Mouse (Mus musculus): ENCODE data around the gene Lrrc32. TPM values are rescaled to one million over a fixed set of nuclear protein-coding genes. Genes with fewer than 3 reads are reported as not detected.

Lrrc32 gene
- polyA plus RNA-seq, 1 experiment, result 0.01 TPM

GRCm38 (mm10) chr7:98535191-98535590 lies 46.1 kb downstream of the Lrrc32 start:
- Histone ChIP-seq H3ac (ENCODE audit: control insufficient read depth, insufficient read length, low read depth) (no peak overlapping the region), H3K27me3 (ENCODE audit: control insufficient read depth, insufficient read depth, insufficient read length) (no peaks in the 10 kb centered on the region), H3K79me3 (ENCODE audit: low read depth) (no peaks in the 10 kb centered on the region), H3K4me3 (ENCODE audit: insufficient read depth, poor library complexity, severe bottlenecking) (no peak overlapping the region), H3K79me2 (ENCODE audit: control insufficient read depth, insufficient read depth) (no peaks in the 10 kb centered on the region), H3K36me3 (ENCODE audit: control insufficient read depth, insufficient read depth) (no peaks in the 10 kb centered on the region)
- no peak for TF ChIP-seq MYOD1 (IDR thresholded peaks at IDR 0.05; ENCODE audit: control insufficient read depth, insufficient read length, low read depth)
- no peak for TF ChIP-seq MYOG (IDR thresholded peaks at IDR 0.05; ENCODE audit: control insufficient read depth, extremely low read depth, insufficient read length)
- no peak for TF ChIP-seq CTCF (IDR thresholded peaks at IDR 0.05; ENCODE audit: control insufficient read depth, insufficient read depth, insufficient read length)
- no peak for TF ChIP-seq FOSL1 (IDR thresholded peaks at IDR 0.05; ENCODE audit: insufficient read depth, low read length, poor library complexity, severe bottlenecking)
- no peak for TF ChIP-seq CEBPB (IDR thresholded peaks at IDR 0.05; ENCODE audit: low read depth)
- no peak for TF ChIP-seq USF1 (IDR thresholded peaks at IDR 0.05; ENCODE audit: low read depth)
- no peak for TF ChIP-seq MAX (IDR thresholded peaks at IDR 0.05)

DNA sequence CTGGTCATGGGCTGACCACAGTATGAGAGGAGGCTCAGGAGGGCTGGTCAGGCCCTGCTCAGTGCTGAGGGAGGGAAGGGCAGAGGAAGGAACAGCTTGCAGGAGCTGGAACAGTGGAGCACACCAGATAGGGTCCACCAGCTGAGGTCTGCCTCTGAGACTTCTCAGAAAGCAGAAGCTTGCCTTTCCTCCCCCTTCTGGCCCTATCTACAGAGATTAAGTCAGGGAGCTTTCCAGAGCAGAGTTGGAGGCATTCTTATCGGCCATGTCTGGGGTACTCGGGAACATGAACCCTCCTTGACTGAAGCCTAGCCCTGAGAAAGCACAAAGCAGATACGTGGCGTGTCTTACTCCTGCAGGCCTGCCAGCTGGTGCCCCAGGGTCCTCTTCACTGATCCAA lies 46.8 kb downstream of the Lrrc32 start:
- Histone ChIP-seq H3ac (ENCODE audit: control insufficient read depth, insufficient read length, low read depth) (no peak overlapping the region), H3K79me3 (ENCODE audit: low read depth) (no peaks in the 10 kb centered on the region), H3K36me3 (ENCODE audit: control insufficient read depth, insufficient read depth) (no peaks in the 10 kb centered on the region), H3K27me3 (ENCODE audit: control insufficient read depth, insufficient read depth, insufficient read length) (no peaks in the 10 kb centered on the region), H3K4me3 (ENCODE audit: insufficient read depth, poor library complexity, severe bottlenecking) (no peak overlapping the region), H3K79me2 (ENCODE audit: control insufficient read depth, insufficient read depth) (no peaks in the 10 kb centered on the region)
- TF ChIP-seq MYOG (IDR thresholded peaks at IDR 0.05; ENCODE audit: control insufficient read depth, extremely low read depth, insufficient read length), result no peak
- TF ChIP-seq CEBPB (IDR thresholded peaks at IDR 0.05; ENCODE audit: low read depth), result no peak
- no peak for TF ChIP-seq MYOD1 (IDR thresholded peaks at IDR 0.05; ENCODE audit: control insufficient read depth, insufficient read length, low read depth)
- no peak for TF ChIP-seq CTCF (IDR thresholded peaks at IDR 0.05; ENCODE audit: control insufficient read depth, insufficient read depth, insufficient read length)
- TF ChIP-seq FOSL1 (IDR thresholded peaks at IDR 0.05; ENCODE audit: insufficient read depth, low read length, poor library complexity, severe bottlenecking), result no peak
- no peak for TF ChIP-seq MAX (IDR thresholded peaks at IDR 0.05)
- TF ChIP-seq USF1 (IDR thresholded peaks at IDR 0.05; ENCODE audit: low read depth), result no peak

DNA sequence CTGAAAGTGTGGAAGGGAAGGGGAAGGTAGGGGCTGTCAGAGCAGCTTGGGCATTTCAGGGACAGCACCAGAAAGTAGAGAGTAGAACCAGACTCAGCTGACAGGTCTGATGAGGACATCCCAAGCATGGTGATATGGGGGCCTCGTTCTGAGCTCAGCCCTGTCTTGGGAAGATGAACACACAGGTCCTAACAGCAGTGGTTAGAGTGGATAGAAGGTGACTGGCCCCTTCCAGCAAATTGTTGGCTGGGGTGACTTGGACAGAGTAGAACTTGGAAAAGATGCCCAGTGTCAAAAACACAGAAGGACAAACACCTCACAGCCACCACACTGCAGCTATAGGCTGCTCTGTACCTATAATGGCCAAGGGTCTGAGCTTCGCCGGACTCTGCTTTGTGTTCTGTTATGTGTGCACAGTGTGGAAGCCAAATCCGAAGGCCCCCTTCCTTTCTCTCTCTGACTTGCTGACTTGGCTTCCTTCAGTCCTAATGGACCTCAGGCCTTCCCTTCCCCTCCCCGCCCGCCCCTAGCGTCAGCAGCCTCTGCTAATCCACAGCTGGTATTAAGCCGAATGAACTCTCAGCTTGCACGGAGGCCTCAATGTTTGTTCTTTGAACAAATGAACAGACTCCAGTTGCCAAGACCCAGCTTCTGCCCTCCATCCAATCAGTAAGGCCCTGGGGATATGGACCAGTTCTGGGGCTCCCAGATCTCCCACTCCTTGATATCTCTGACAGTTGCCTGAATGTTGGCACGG lies 48.3 kb downstream of the Lrrc32 start:
- Histone ChIP-seq H3K36me3 (ENCODE audit: control insufficient read depth, insufficient read depth) (no peaks in the 10 kb centered on the region), H3K27me3 (ENCODE audit: control insufficient read depth, insufficient read depth, insufficient read length) (no peaks in the 10 kb centered on the region), H3K79me3 (ENCODE audit: low read depth) (no peaks in the 10 kb centered on the region), H3K79me2 (ENCODE audit: control insufficient read depth, insufficient read depth) (no peaks in the 10 kb centered on the region), H3K4me3 (ENCODE audit: insufficient read depth, poor library complexity, severe bottlenecking) (no peak overlapping the region), H3ac (ENCODE audit: control insufficient read depth, insufficient read length, low read depth) (no peak overlapping the region)
- TF ChIP-seq MAX (IDR thresholded peaks at IDR 0.05), result no peak
- no peak for TF ChIP-seq CTCF (IDR thresholded peaks at IDR 0.05; ENCODE audit: control insufficient read depth, insufficient read depth, insufficient read length)
- no peak for TF ChIP-seq MYOD1 (IDR thresholded peaks at IDR 0.05; ENCODE audit: control insufficient read depth, insufficient read length, low read depth)
- TF ChIP-seq MYOG (IDR thresholded peaks at IDR 0.05; ENCODE audit: control insufficient read depth, extremely low read depth, insufficient read length), result no peak
- no peak for TF ChIP-seq FOSL1 (IDR thresholded peaks at IDR 0.05; ENCODE audit: insufficient read depth, low read length, poor library complexity, severe bottlenecking)
- no peak for TF ChIP-seq CEBPB (IDR thresholded peaks at IDR 0.05; ENCODE audit: low read depth)
- TF ChIP-seq USF1 (IDR thresholded peaks at IDR 0.05; ENCODE audit: low read depth), result no peak

GRCm38 (mm10) chr7:98537967-98538573 lies 49.0 kb downstream of the Lrrc32 start:
- Histone ChIP-seq H3K36me3 (ENCODE audit: control insufficient read depth, insufficient read depth) (no peaks in the 10 kb centered on the region), H3K79me3 (ENCODE audit: low read depth) (no peaks in the 10 kb centered on the region), H3K27me3 (ENCODE audit: control insufficient read depth, insufficient read depth, insufficient read length) (no peaks in the 10 kb centered on the region), H3ac (ENCODE audit: control insufficient read depth, insufficient read length, low read depth) (no peak overlapping the region), H3K4me3 (ENCODE audit: insufficient read depth, poor library complexity, severe bottlenecking) (no peak overlapping the region), H3K79me2 (ENCODE audit: control insufficient read depth, insufficient read depth) (no peaks in the 10 kb centered on the region)
- TF ChIP-seq USF1 (IDR thresholded peaks at IDR 0.05; ENCODE audit: low read depth), result no peak
- no peak for TF ChIP-seq CTCF (IDR thresholded peaks at IDR 0.05; ENCODE audit: control insufficient read depth, insufficient read depth, insufficient read length)
- no peak for TF ChIP-seq MYOD1 (IDR thresholded peaks at IDR 0.05; ENCODE audit: control insufficient read depth, insufficient read length, low read depth)

DNA sequence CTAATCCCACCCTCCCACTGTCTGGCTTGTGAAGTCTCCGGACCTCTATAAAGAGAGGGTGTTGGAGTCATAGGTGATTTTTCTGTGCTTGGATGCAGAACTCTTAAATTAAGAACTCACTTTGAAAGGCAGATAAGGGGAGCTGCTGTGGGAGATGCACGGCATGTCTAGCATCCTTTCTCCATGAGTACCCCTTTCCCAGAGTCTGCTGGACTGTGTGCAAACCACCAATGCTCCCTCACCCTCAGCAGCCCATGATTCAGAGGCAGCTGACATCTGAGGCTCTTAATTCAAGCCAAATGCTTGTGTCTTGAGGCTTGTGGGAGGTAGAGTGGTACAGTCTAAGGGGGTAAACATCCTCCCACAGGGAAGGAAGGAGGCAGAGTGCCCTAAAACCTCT lies 51.8 kb downstream of the Lrrc32 start:
- Histone ChIP-seq H3ac (ENCODE audit: control insufficient read depth, insufficient read length, low read depth) (no peak overlapping the region), H3K79me2 (ENCODE audit: control insufficient read depth, insufficient read depth) (no peaks in the 10 kb centered on the region), H3K27me3 (ENCODE audit: control insufficient read depth, insufficient read depth, insufficient read length) (no peaks in the 10 kb centered on the region), H3K4me3 (ENCODE audit: insufficient read depth, poor library complexity, severe bottlenecking) (no peak overlapping the region), H3K79me3 (ENCODE audit: low read depth) (no peaks in the 10 kb centered on the region), H3K36me3 (ENCODE audit: control insufficient read depth, insufficient read depth) (no peaks in the 10 kb centered on the region)
- no peak for TF ChIP-seq MYOG (IDR thresholded peaks at IDR 0.05; ENCODE audit: control insufficient read depth, extremely low read depth, insufficient read length)
- TF ChIP-seq MYOD1 (IDR thresholded peaks at IDR 0.05; ENCODE audit: control insufficient read depth, insufficient read length, low read depth), result no peak
- no peak for TF ChIP-seq CEBPB (IDR thresholded peaks at IDR 0.05; ENCODE audit: low read depth)
- no peak for TF ChIP-seq MAX (IDR thresholded peaks at IDR 0.05)
- no peak for TF ChIP-seq FOSL1 (IDR thresholded peaks at IDR 0.05; ENCODE audit: insufficient read depth, low read length, poor library complexity, severe bottlenecking)
- no peak for TF ChIP-seq CTCF (IDR thresholded peaks at IDR 0.05; ENCODE audit: control insufficient read depth, insufficient read depth, insufficient read length)

Data from C2C12 (cell line).